Mouse (Mus musculus): ENCODE results near the gene Uap1. TPM values are rescaled to one million over a fixed set of nuclear protein-coding genes. Genes with fewer than 3 reads are reported as not detected.

Uap1 gene
- 83.8 TPM for polyA plus RNA-seq (2014; fragmentation: Illumina TruSeq; extraction: RNeasy Lipid Tissue Mini Kit (QIAGEN cat#74804); ENCODE audit: low read depth, low replicate concordance)

GRCm38 (mm10) chr1:170174814-170175332 is at the start of gene Uap1:
Uap1 (minus strand) TSS chr1:170174957.

GRCm38 (mm10) chr1:170214757-170215522 is 40.2 kb upstream of the Uap1 start, which contains the start of gene Uhmk1:
Uhmk1 (minus strand) TSS chr1:170215397.

GRCm38 (mm10) chr1:170110516-170111332 is 64.0 kb downstream of the Uap1 start, which contains the start of gene Ddr2:
Ddr2 (minus strand) TSS chr1:170110762.

Other genes starting within 250 kb of the Uap1 start
- gene Ccdc190, start 246.3 kb downstream of the Uap1 start, polyA plus RNA-seq (2014; fragmentation: Illumina TruSeq; extraction: RNeasy Lipid Tissue Mini Kit (QIAGEN cat#74804); ENCODE audit: low read depth, low replicate concordance), result not detected
- gene Hsd17b7, start 205.7 kb downstream of the Uap1 start, polyA plus RNA-seq (2014; fragmentation: Illumina TruSeq; extraction: RNeasy Lipid Tissue Mini Kit (QIAGEN cat#74804); ENCODE audit: low read depth, low replicate concordance), result 18.7 TPM
- gene Ddr2, start 64.2 kb downstream of the Uap1 start, polyA plus RNA-seq (2014; fragmentation: Illumina TruSeq; extraction: RNeasy Lipid Tissue Mini Kit (QIAGEN cat#74804); ENCODE audit: low read depth, low replicate concordance), result 16.7 TPM
- gene Uhmk1, start 40.4 kb upstream of the Uap1 start, polyA plus RNA-seq (2014; fragmentation: Illumina TruSeq; extraction: RNeasy Lipid Tissue Mini Kit (QIAGEN cat#74804); ENCODE audit: low read depth, low replicate concordance), result 150 TPM
- not detected for gene Sh2d1b2, start 57.8 kb upstream of the Uap1 start, polyA plus RNA-seq (2014; fragmentation: Illumina TruSeq; extraction: RNeasy Lipid Tissue Mini Kit (QIAGEN cat#74804); ENCODE audit: low read depth, low replicate concordance)
- 0.49 TPM for gene Sh2d1b1, start 102.4 kb upstream of the Uap1 start, polyA plus RNA-seq (2014; fragmentation: Illumina TruSeq; extraction: RNeasy Lipid Tissue Mini Kit (QIAGEN cat#74804); ENCODE audit: low read depth, low replicate concordance)
- gene Gm7694, start 131.4 kb upstream of the Uap1 start, polyA plus RNA-seq (2014; fragmentation: Illumina TruSeq; extraction: RNeasy Lipid Tissue Mini Kit (QIAGEN cat#74804); ENCODE audit: low read depth, low replicate concordance), result 5.2 TPM
- not detected for gene Spata46, start 133.8 kb upstream of the Uap1 start, polyA plus RNA-seq (2014; fragmentation: Illumina TruSeq; extraction: RNeasy Lipid Tissue Mini Kit (QIAGEN cat#74804); ENCODE audit: low read depth, low replicate concordance)